Mouse (Mus musculus) testis, adult 2 months (tissue): Measurements from ENCODE around the gene Cdv3. TPM values are rescaled to one million over a fixed set of nuclear protein-coding genes. Genes with fewer than 3 reads are reported as not detected.

Experiments
- H3K27ac ChIP-seq: fragments of 200-500 bp; 2 replicates; pipeline ENCODE4 v1.5.1; 2012; ENCODE audit warnings: low read depth, low read length; ENCODE audit not compliant: control insufficient read depth, insufficient read depth
- H3K27me3 ChIP-seq: fragments of 200-500 bp; 2 replicates; pipeline ENCODE4 v1.6.1; 2012; ENCODE audit warnings: mild to moderate bottlenecking, low read length, moderate library complexity; ENCODE audit not compliant: control insufficient read depth, insufficient read depth
- H3K36me3 ChIP-seq: fragments of 200-500 bp; 2 replicates; pipeline ENCODE4 v1.6.1; 2012; ENCODE audit warnings: mild to moderate bottlenecking, low read length; ENCODE audit not compliant: control insufficient read depth, insufficient read depth
- H3K4me1 ChIP-seq: fragments of 200-500 bp; 2 replicates; pipeline ENCODE4 v1.6.1; 2012; ENCODE audit warnings: low read length; ENCODE audit not compliant: control insufficient read depth, insufficient read depth
- H3K4me3 ChIP-seq: fragments of 200-500 bp; 2 replicates; pipeline ENCODE4 v1.5.1; 2012; ENCODE audit warnings: low read depth, mild to moderate bottlenecking, low read length, moderate library complexity, mixed read lengths; ENCODE audit not compliant: control insufficient read depth
- CTCF ChIP-seq: fragments of 200-500 bp; IDR thresholded peaks from 2 replicates; pipeline ENCODE4 v1.5.1; 2012; ENCODE audit warnings: low read depth, mild to moderate bottlenecking, inconsistent platforms, low read length, moderate library complexity; ENCODE audit not compliant: control insufficient read depth, insufficient read depth, insufficient replicate concordance
- POLR2A ChIP-seq: fragments of 200-500 bp; IDR thresholded peaks from 2 replicates; pipeline ENCODE4 v1.6.1; 2012; ENCODE audit warnings: low read depth, mild to moderate bottlenecking, inconsistent platforms, low read length, moderate library complexity; ENCODE audit not compliant: control insufficient read depth
- polyA plus RNA-seq: library from polyadenylated mRNA; depleted of rRNA; stranded (reverse); fragments of >200 nt; gene quantifications from 2 replicates; pipeline ENCODE4 v1.2.3, GENCODE M21; 2012

Gene Cdv3
- polyA plus RNA-seq, 1 experiment: 229 TPM

DNA sequence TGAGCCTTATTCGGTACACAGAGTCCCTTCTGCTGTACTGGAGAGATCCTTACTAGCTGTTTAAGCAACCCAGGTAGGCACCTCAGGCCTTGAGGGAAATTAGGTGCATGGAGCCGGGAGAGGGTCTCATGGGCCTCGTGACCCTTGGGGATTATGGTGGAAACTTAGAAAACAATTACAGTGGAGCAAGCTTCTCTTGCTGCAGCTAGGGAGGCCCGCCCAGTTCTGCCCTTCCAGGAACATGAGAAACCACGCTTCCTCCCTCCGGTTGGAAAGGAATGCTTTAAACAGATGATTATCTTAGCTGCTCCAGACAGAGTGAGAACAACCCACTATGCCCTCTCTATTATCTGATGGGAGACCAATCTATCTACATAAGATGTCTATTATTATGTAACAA is 17.3 kb upstream of the Cdv3 start:
- H3K27ac ChIP-seq: no peak overlapping the region
- H3K4me3 ChIP-seq: no peak overlapping the region
- H3K27me3 ChIP-seq: no peaks in the 10 kb centered on the region
- TF ChIP-seq POLR2A: no peak
- H3K36me3 ChIP-seq: no peaks in the 10 kb centered on the region
- H3K4me1 ChIP-seq: no peaks in the 10 kb centered on the region; the same call in 1 of the 2 replicates

- H3K4me1 ChIP-seq: no peaks in the 10 kb centered on the region
- no peak overlapping the region for H3K4me3 ChIP-seq
- H3K36me3 ChIP-seq: no peaks in the 10 kb centered on the region
- no peaks in the 10 kb centered on the region for H3K27me3 ChIP-seq
- no peak overlapping the region for H3K27ac ChIP-seq
- TF ChIP-seq CTCF (no peak), POLR2A (no peak)
These were observed 14.9 kb upstream of the Cdv3 start for GRCm38 (mm10) chr9:103380566-103380965.

- Histone ChIP-seq H3K4me3 (no peak overlapping the region), H3K27ac (no peak overlapping the region), H3K27me3 (no peaks in the 10 kb centered on the region), H3K36me3 (no peaks in the 10 kb centered on the region), H3K4me1 (no peaks in the 10 kb centered on the region)
- no peak for TF ChIP-seq CTCF
- TF ChIP-seq POLR2A: no peak
These were observed 13.6 kb upstream of the Cdv3 start for GRCm38 (mm10) chr9:103379199-103379598.

- no peak for TF ChIP-seq CTCF
- no peak for TF ChIP-seq POLR2A
- Histone ChIP-seq H3K27me3 (no peaks in the 10 kb centered on the region), H3K36me3 (no peaks in the 10 kb centered on the region), H3K4me1 (no peaks in the 10 kb centered on the region), H3K4me3 (no peak overlapping the region), H3K27ac (no peak overlapping the region)
These were observed 13.0 kb upstream of the Cdv3 start for GRCm38 (mm10) chr9:103378686-103379085.

DNA sequence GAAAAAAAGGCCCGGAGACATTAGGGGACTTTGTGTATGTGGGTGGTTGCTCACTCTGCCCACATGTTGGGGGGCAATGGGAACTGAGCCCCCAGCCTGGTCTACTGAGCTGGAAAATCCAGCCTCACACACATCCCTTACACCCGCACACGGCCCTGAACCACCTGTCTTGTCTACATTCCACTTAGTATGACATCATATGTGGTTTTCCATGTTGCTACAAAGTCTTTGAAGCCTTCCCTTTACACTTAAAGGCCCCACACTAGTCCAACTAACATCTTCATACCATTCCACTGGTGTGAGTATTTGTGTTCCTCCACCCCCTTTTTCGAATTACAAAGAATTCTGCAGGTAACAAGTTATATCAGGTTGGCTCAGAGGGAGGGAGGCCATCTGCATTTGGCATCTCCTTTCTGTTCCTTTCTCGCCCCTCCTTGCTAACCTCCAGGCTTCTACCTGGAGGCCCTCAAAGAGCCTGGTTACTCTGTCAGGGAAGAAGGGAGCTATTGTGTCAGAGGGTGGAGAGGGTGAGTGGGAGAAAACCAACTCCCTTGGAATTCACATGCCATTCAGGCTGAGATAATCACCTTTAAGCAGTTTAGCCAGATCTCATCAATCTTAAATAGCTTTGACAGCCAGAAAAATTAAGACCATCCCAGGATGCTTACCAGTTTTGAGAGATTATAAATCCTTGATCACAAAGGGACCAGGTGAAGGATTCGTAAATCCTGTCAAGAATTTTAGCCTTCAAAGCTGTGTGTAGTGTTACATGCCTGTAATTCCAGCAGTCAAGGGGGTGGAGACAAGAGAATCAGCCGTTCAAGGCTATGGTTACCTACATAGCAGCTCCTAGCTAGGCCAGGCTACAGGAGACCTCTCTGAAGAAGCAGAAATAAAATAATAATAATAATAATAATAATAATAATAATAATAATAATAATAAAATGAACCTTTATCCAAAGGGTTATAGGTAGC is 11.0 kb upstream of the Cdv3 start:
- Histone ChIP-seq H3K27me3 (no peaks in the 10 kb centered on the region), H3K4me1 (no peaks in the 10 kb centered on the region), H3K36me3 (no peaks in the 10 kb centered on the region), H3K27ac (no peak overlapping the region), H3K4me3 (no peak overlapping the region)
- TF ChIP-seq CTCF (no peak), POLR2A (no peak)

GRCm38 (mm10) chr9:103372271-103373010 is 6.8 kb upstream of the Cdv3 start:
- Histone ChIP-seq H3K4me3 (peak overlapping the region; percentile 77), H3K27ac (no peak overlapping the region), H3K4me1 (no peaks in the 10 kb centered on the region), H3K36me3 (no peaks in the 10 kb centered on the region), H3K27me3 (no peaks in the 10 kb centered on the region)
- TF ChIP-seq POLR2A: no peak
- TF ChIP-seq CTCF: no peak

- H3K36me3 ChIP-seq: no peaks in the 10 kb centered on the region
- no peak overlapping the region for H3K27ac ChIP-seq
- H3K4me1 ChIP-seq: no peaks in the 10 kb centered on the region
- TF ChIP-seq POLR2A: peak; percentile 55; the same call in 1 of the 2 replicates
- no peak for TF ChIP-seq CTCF
- no peaks in the 10 kb centered on the region for H3K27me3 ChIP-seq
- H3K4me3 ChIP-seq: peak overlapping the region; percentile 77
These were observed 4.3 kb upstream of the Cdv3 start for GRCm38 (mm10) chr9:103369951-103370350.
